Mouse (Mus musculus) G1E (cell line): ENCODE results near the gene Tarsl2.

Experiments used
- CTCF ChIP-seq: IDR thresholded peaks from 2 replicates; pipeline ENCODE4 v1.5.1; 2012; ENCODE audit warnings: low read depth, low read length, inconsistent platforms, mixed read lengths
- GATA1 ChIP-seq: IDR thresholded peaks from 2 replicates; pipeline ENCODE4 v1.6.1; 2012; ENCODE audit warnings: borderline replicate concordance, low read length, inconsistent platforms, mixed read lengths

DNA sequence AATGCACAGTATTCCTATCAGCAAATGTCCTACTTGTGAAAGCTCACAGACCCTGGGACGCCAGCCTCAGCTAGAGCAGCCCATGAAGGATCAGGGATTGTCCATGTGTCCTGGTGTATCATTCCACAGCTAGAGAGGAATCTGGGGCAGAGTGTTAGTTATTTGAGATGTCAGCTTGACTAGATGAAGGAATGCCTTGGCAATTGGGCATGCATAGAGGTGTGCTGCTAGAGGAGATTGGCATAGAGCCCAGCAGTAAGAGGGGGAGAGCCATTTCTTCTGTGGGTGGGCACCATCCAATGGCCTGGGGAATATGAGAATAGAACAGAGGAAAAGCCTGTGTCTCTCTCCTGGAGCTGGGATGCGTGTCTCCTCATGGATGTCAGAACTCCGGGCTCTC, 38.6 kb upstream of the Tarsl2 start:
- TF ChIP-seq GATA1, result no peak
- no peak for TF ChIP-seq CTCF
